Comparison of ENCODE assay signal across 23 mouse cellular contexts in genomic region chr15:80042152-80042551, GRCm38 (mm10). TPM values are rescaled to one million over a fixed set of nuclear protein-coding genes. Genes with fewer than 3 reads are reported as not detected.
DNase-seq lines count a peak whose midpoint lies in the region; ATAC-seq and TF ChIP-seq lines count a peak whose summit lies in the region.
"Had no signal": no experiment of that assay in that cellular context is flagged by ENCODE, and none has a peak within 500 bp of the region (broad histone marks: within the 10 kb centered on the region; RNA-seq: fewer than 3 reads in every experiment).

No protein-coding gene starts in this region.

- H3K4me2 ChIP-seq in heart, embryonic 16.5 days (ENCODE audit: low read depth, low read length): no peak overlapping the region
- H3K4me2 ChIP-seq: embryonic facial prominence, embryonic 15.5 days; forebrain, embryonic 15.5 days; heart, embryonic 11.5 days; heart, embryonic 15.5 days; hindbrain, embryonic 13.5 days had no signal

- DNase-seq in heart, adult 8-10 months (ENCODE audit: low spot score): no peak
- no peak for DNase-seq in spleen, adult 2 months (ENCODE audit: low read depth in 1 of 2, low spot score in 2 of 2)
- no peak for DNase-seq in spleen, postnatal 14 days (ENCODE audit: low spot score in 2 of 2)
- no peak for DNase-seq in layer of hippocampus, postnatal 14 days (ENCODE audit: low spot score in 2 of 2)
- DNase-seq in cerebellum, adult 2 months: no peak
- DNase-seq: adrenal gland, adult 8-10 months; adrenal gland, postnatal 36 days; cerebellum, adult 11-12 months; cerebellum, postnatal 10 days; embryo, embryonic 11 days; gastrocnemius, postnatal 10 days; heart, postnatal 4 days; kidney, adult 11 months had no signal

- H3K4me3 ChIP-seq in heart, embryonic 16.5 days (ENCODE audit: low read length): no peak overlapping the region
- H3K4me3 ChIP-seq in spleen, adult 2 months (ENCODE audit: extremely low read depth, insufficient read depth, insufficient read length): no peak overlapping the region; the same call in 1 of the 2 replicates
- no peak overlapping the region for H3K4me3 ChIP-seq in cerebellum, adult 2 months (replicated peaks; ENCODE audit: insufficient read depth, low read depth, low read length)
- H3K4me3 ChIP-seq: embryonic facial prominence, embryonic 15.5 days; forebrain, embryonic 15.5 days; heart, embryonic 15.5 days; hindbrain, embryonic 13.5 days had no signal

- H3K4me1 ChIP-seq in heart, embryonic 16.5 days (ENCODE audit: control insufficient read depth, insufficient read depth, low read length): no peaks in the 10 kb centered on the region
- no peaks in the 10 kb centered on the region for H3K4me1 ChIP-seq in spleen, adult 2 months (ENCODE audit: control insufficient read depth, insufficient read depth, insufficient read length)
- H3K4me1 ChIP-seq in cerebellum, adult 2 months (ENCODE audit: control insufficient read depth, insufficient read depth, low read length): no peaks in the 10 kb centered on the region
- H3K4me1 ChIP-seq: embryonic facial prominence, embryonic 15.5 days; forebrain, embryonic 15.5 days; heart, embryonic 15.5 days; hindbrain, embryonic 13.5 days had no signal

- no peak for TF ChIP-seq CTCF in spleen, adult 2 months (IDR thresholded peaks at IDR 0.05; ENCODE audit: extremely low read depth, insufficient read depth, insufficient read length, insufficient replicate concordance)
- TF ChIP-seq CTCF in cerebellum, adult 2 months (IDR thresholded peaks at IDR 0.05; ENCODE audit: borderline replicate concordance, insufficient read depth, low read depth, low read length): no peak

- H3K27ac ChIP-seq in heart, embryonic 16.5 days (ENCODE audit: low read length): 0 out of 2 replicates have a peak overlapping the region, but pooled peaks have one; percentile 24
- peak overlapping the region; percentile 66 for H3K27ac ChIP-seq in spleen, adult 2 months (ENCODE audit: insufficient read depth, low read length)
- no peak overlapping the region for H3K27ac ChIP-seq in cerebellum, adult 2 months (ENCODE audit: insufficient read depth, low read length)
- H3K27ac ChIP-seq: embryonic facial prominence, embryonic 15.5 days; forebrain, embryonic 15.5 days; heart, embryonic 15.5 days; hindbrain, embryonic 13.5 days; hindbrain, postnatal 0 days had no signal

- H3K27me3 ChIP-seq in heart, embryonic 16.5 days (ENCODE audit: control insufficient read depth, insufficient read depth, low read length): no peaks in the 10 kb centered on the region
- H3K27me3 ChIP-seq in spleen, adult 2 months (ENCODE audit: control insufficient read depth, insufficient read depth, low read length): no peaks in the 10 kb centered on the region
- no peaks in the 10 kb centered on the region for H3K27me3 ChIP-seq in cerebellum, adult 2 months (ENCODE audit: control insufficient read depth, insufficient read depth, low read length)
- H3K27me3 ChIP-seq: embryonic facial prominence, embryonic 15.5 days; forebrain, embryonic 15.5 days; heart, embryonic 15.5 days; hindbrain, embryonic 13.5 days had no signal

- H3K36me3 ChIP-seq in heart, embryonic 16.5 days (ENCODE audit: control insufficient read depth, insufficient read depth): no peaks in the 10 kb centered on the region
- no peaks in the 10 kb centered on the region for H3K36me3 ChIP-seq in spleen, adult 2 months (ENCODE audit: control insufficient read depth, insufficient read depth, low read length)
- H3K36me3 ChIP-seq: embryonic facial prominence, embryonic 15.5 days; forebrain, embryonic 15.5 days; heart, embryonic 15.5 days; hindbrain, embryonic 13.5 days had no signal

- 70% methylated on average over 4 of the region's 4 CpGs for WGBS in heart, embryonic 16.5 days
- 30% methylated on average over 4 of the region's 4 CpGs for WGBS in spleen, adult 2 months
- 75% methylated on average over 4 of the region's 4 CpGs for WGBS in cerebellum, adult 2 months

- peaks cover 7% of the 10 kb centered on the region for H3K9me3 ChIP-seq in heart, embryonic 16.5 days (replicated peaks; ENCODE audit: control insufficient read depth, low read length)
- H3K9me3 ChIP-seq: forebrain, embryonic 15.5 days; heart, embryonic 15.5 days had no signal

- no peak overlapping the region for H3K9ac ChIP-seq in heart, embryonic 16.5 days (ENCODE audit: low read length)
- H3K9ac ChIP-seq: embryonic facial prominence, embryonic 15.5 days; forebrain, embryonic 15.5 days; heart, embryonic 15.5 days; hindbrain, embryonic 13.5 days had no signal

- ATAC-seq in heart, embryonic 16.5 days (replicated peaks; ENCODE audit: extremely low read depth, insufficient read depth, low FRiP score): no peak
- 0 out of 2 replicates have a peak, but pooled peaks have one; percentile 39 for ATAC-seq in common myeloid progenitor, adult 5-6 weeks (replicated peaks; ENCODE audit: low read depth, poor library complexity, severe bottlenecking)
- 0 out of 2 replicates have a peak, but pooled peaks have one; percentile 50 for ATAC-seq in monocyte, adult 5-6 weeks (replicated peaks; ENCODE audit: insufficient number of reproducible peaks, low FRiP score, low TSS enrichment, poor library complexity, severe bottlenecking)
- ATAC-seq: forebrain, embryonic 15.5 days; hindbrain, postnatal 0 days had no signal

- no peak for TF ChIP-seq POLR2A in spleen, adult 2 months (IDR thresholded peaks at IDR 0.05; ENCODE audit: low read depth, low read length)
- no peak for TF ChIP-seq POLR2A in cerebellum, adult 2 months (IDR thresholded peaks at IDR 0.05; ENCODE audit: borderline replicate concordance, insufficient read depth, low read length)

RNA-seq across cellular contexts. Expression of gene Pdgfb, which starts 27.4 kb away (rescaled TPM):
- 3.2 and 4.6 TPM in 2 replicates for polyA plus RNA-seq in heart, embryonic 16.5 days (2015; fragmentation: Nextera tagmentation; extraction: Ambion mirVana)
- 10 to 100 TPM; 20.2 to 34.2 (median 28.5) TPM for total RNA-seq in heart, adult 8-10 months (2022)
- 14.5 and 17.5 TPM in 2 replicates for polyA plus RNA-seq in spleen, adult 2 months (2012; rRNA removed)
- total RNA-seq in common myeloid progenitor, adult 5-6 weeks (2017): 0.10 and 0.82 TPM in 2 replicates
- 14.3 to 55.2 TPM (median 25.5 TPM) in 3 replicates for total RNA-seq in monocyte, adult 5-6 weeks (2017)
- 10 to 100 TPM; 45.4 to 48.1 TPM for total RNA-seq in layer of hippocampus, postnatal 14 days (2021)
- 15.4 and 16.0 TPM in 2 replicates for polyA plus RNA-seq in cerebellum, adult 2 months (2012; rRNA removed)
- total RNA-seq: CH12.LX had no signal

RNA-seq across cellular contexts. Expression of gene Syngr1, which starts 49.0 kb away (rescaled TPM):
- 55.4 and 61.2 TPM in 2 replicates for polyA plus RNA-seq in heart, embryonic 16.5 days (2015; fragmentation: Nextera tagmentation; extraction: Ambion mirVana)
- 100 to 1,000 TPM in 2 of 4 experiments, 10 to 100 TPM in 2; 91.7 to 111 (median 98.9) TPM for total RNA-seq in heart, adult 8-10 months (2022)
- polyA plus RNA-seq in spleen, adult 2 months (2012; rRNA removed): 9.9 and 13.5 TPM in 2 replicates
- 4.8 and 6.1 TPM in 2 replicates for total RNA-seq in common myeloid progenitor, adult 5-6 weeks (2017)
- not detected in 3 replicates for total RNA-seq in monocyte, adult 5-6 weeks (2017)
- 100 to 1,000 TPM; 462 to 472 TPM for total RNA-seq in layer of hippocampus, postnatal 14 days (2021)
- 448 and 455 TPM in 2 replicates for polyA plus RNA-seq in cerebellum, adult 2 months (2012; rRNA removed)

RNA-seq across cellular contexts. Expression of gene Rpl3, which starts 49.5 kb away (rescaled TPM):
- 606 and 610 TPM in 2 replicates for polyA plus RNA-seq in heart, embryonic 16.5 days (2015; fragmentation: Nextera tagmentation; extraction: Ambion mirVana)
- 100 to 1,000 TPM; 125 to 157 (median 135) TPM for total RNA-seq in heart, adult 8-10 months (2022)
- polyA plus RNA-seq in spleen, adult 2 months (2012; rRNA removed): 550 and 833 TPM in 2 replicates
- total RNA-seq in common myeloid progenitor, adult 5-6 weeks (2017): 2,920 and 3,083 TPM in 2 replicates
- total RNA-seq in monocyte, adult 5-6 weeks (2017): 1,359 to 1,501 TPM (median 1,441 TPM) in 3 replicates
- 100 to 1,000 TPM; 460 to 491 TPM for total RNA-seq in layer of hippocampus, postnatal 14 days (2021)
- polyA plus RNA-seq in cerebellum, adult 2 months (2012; rRNA removed): 678 and 692 TPM in 2 replicates

Comparison
In these comparisons a context has a peak if more than half of its experiments do, and no peak if none do; other contexts are left out.
1. RNA of gene Syngr1, which starts 49.0 kb away (total RNA-seq): 462 to 472 TPM in layer of hippocampus, postnatal 14 days and 91.7 to 111 TPM in heart, adult 8-10 months; 4.8 to 6.1 TPM in common myeloid progenitor, adult 5-6 weeks and not detected in monocyte, adult 5-6 weeks; every median in the first group is over 10 times any median in the second.